Mouse (Mus musculus) layer of hippocampus, adult 9-10 months (tissue): Measurements from ENCODE around the gene 2210017I01Rik.
A peak's percentile ranks its signal among the peaks of the same experiment; 100 is the strongest.

ENCODE experiments used
- DNase-seq: peaks from one replicate; pipeline ENCODE4 v3.0.0; 2022; ENCODE audit warnings: low spot score

2210017I01Rik gene

DNA sequence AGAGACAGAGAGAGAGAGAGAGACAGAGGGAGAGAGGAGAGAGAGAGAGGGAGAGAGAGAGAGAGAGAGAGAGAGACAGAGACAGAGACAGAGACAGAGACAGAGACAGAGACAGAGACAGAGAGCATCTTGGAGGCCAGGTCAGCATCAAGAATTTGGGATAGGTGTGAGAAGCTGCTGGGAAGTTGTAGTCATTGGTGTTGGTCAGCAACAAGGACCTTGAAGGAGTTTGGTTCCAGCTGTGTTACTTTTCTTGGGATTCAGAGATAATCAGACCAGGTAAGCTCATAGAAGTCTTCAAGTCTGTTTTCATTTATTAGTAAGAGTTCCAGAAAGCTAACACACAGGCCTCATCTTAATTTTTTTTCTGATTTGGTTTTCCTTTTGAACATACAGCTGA is at the start of gene 2210017I01Rik:
2210017I01Rik (minus strand) TSS at position 101 of the 400 bp plus-strand sequence.
- DNase-seq: no peak

- DNase-seq: no peak
These were observed 49.5 kb upstream of the 2210017I01Rik start, which contains the start of gene Lce1b for GRCm38 (mm10) chr3:92656826-92657225. TSS of gene Lce1b (minus strand) at chr3:92656926.

GRCm38 (mm10) chr3:92648207-92648606 is 40.9 kb upstream of the 2210017I01Rik start, which contains the start of gene Lce1a1:
TSS of gene Lce1a1 (minus strand) at chr3:92648307.
- no peak for DNase-seq

DNA sequence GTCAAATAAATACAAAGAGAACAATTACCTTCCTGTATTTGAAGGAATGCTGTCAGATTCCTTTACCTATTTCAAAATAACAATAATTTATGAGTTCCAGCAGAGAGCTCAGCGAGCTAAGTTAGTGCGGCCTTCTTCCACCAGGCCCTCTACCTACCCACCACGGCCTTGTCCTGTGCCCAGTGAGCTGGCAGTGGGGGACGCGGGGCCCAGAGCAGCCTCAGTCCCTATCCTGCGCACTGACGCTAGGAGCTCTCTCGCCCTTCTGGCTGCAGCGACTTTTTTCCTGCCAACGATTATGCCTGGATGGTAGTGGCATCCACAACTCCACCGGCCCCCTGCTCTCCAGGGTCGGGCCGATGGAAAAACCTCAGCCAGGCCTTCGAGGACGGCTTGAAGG is 32.6 kb upstream of the 2210017I01Rik start:
- no peak for DNase-seq

GRCm38 (mm10) chr3:92638653-92638991 is 31.3 kb upstream of the 2210017I01Rik start:
- DNase-seq: no peak

GRCm38 (mm10) chr3:92637745-92638652 is 30.7 kb upstream of the 2210017I01Rik start:
- no peak for DNase-seq

DNA sequence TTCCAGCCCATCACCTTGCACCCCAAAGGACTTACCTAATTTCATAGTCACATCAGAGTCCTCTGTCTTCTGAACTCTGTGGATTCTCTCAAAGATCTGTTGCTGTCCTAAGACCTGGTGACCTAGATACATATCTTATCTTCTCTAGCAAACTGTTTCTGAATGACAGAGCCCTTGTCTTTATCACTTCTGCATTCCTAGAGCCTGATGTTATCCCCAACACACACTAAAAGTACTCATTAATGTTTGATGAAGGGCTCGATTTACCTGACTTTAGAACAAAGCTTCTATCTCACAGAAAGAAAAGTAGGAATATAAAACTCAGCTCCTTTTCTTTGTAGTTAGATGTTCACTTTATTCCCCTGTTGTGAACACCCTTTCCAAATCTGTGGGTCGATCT is 14.3 kb upstream of the 2210017I01Rik start, which contains the start of gene Lce6a:
Lce6a (minus strand) TSS at position 101 of the 400 bp plus-strand sequence.
- no peak for DNase-seq

- DNase-seq: no peak
These were observed 2.5 kb upstream of the 2210017I01Rik start for GRCm38 (mm10) chr3:92609804-92610203.

- peak; percentile 3 for DNase-seq
These were observed 5.1 kb downstream of the 2210017I01Rik start for GRCm38 (mm10) chr3:92602169-92602568.

GRCm38 (mm10) chr3:92600456-92600855 is 6.8 kb downstream of the 2210017I01Rik start:
- no peak for DNase-seq

GRCm38 (mm10) chr3:92599973-92600372 is 7.3 kb downstream of the 2210017I01Rik start:
- DNase-seq: no peak

DNA sequence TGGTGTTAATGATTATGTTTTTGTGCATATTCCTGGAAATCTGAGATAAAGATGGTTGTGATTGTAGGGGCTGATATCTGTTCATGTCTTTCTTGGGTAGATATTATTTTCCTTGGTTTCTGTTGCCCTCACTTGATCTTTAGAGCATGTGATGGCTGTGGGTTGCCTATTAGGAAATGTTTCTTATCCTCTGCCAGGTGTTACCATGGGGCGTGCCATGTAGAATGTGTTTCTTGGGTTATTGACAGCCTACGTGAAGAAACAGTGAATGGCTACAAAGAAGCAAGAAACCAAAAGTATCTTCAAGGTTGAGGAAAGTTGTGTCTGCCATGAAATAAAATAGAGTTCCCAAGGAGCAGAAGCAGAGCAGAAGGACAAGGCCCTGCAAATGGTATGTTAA is 8.9 kb downstream of the 2210017I01Rik start:
- DNase-seq: no peak

DNA sequence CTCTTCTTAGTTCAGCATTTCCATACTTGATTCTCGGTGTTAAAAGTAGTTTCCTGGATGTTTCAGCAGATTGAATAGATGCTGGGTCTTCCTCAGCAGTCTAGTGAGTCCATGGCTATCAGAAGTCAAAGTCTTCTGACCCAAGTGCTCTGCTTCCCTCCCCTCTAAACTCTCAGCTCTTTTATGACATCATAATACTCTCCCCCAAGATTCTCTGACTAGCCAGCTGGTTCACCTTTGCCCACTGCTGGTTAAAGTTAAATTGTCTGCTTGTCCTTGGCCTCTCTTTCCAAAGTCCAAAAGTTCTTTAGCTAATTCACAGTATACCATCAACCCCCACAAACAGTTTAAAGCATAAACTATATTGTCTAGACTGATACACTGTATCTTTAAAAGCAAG is 18.4 kb downstream of the 2210017I01Rik start, which contains the start of gene Smcp:
Smcp (minus strand) TSS at position 140 of the 400 bp plus-strand sequence.
- DNase-seq: no peak

DNA sequence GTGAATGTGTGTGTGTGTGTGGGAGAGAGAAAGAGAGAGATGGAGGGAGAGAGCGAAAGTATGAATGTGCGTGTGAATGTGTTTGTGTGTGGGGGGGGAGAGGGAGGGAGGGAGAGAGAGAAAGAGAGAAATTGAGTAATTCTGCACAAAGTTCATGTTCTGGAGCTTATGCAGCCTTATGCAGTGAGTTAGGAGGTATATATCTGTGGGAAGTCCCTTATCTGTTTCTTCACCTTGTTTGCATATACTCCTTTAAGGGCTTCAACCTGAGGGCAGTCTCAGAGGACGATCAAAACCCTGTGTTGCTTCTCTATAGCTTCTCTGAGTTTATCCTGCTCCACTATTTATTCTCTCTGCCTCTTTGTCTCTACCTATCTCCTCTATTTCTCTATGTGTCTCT is 20.1 kb downstream of the 2210017I01Rik start:
- DNase-seq: no peak

GRCm38 (mm10) chr3:92585055-92585454 is 22.2 kb downstream of the 2210017I01Rik start:
- no peak for DNase-seq

- no peak for DNase-seq
These were observed 24.0 kb downstream of the 2210017I01Rik start for GRCm38 (mm10) chr3:92583164-92583826.

DNA sequence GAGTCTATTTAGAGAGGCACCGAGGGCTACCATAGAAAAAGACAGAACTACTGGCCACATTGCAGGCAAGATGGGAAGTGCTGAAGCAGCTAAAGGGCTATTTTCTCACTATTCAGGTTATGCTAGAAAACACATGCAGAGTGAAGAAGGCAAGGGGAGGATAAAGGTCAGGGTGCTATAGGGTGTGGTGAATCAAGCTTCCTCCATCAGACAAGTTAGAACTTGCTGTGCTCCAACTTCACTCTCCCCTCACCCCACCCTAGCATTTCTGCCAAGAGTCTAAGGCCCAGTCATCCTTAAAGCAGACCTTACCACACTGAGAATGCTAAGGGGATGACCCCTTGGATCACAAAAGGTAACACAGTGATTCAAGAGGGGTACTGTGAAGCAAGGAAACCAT is 27.8 kb downstream of the 2210017I01Rik start:
- no peak for DNase-seq

DNA sequence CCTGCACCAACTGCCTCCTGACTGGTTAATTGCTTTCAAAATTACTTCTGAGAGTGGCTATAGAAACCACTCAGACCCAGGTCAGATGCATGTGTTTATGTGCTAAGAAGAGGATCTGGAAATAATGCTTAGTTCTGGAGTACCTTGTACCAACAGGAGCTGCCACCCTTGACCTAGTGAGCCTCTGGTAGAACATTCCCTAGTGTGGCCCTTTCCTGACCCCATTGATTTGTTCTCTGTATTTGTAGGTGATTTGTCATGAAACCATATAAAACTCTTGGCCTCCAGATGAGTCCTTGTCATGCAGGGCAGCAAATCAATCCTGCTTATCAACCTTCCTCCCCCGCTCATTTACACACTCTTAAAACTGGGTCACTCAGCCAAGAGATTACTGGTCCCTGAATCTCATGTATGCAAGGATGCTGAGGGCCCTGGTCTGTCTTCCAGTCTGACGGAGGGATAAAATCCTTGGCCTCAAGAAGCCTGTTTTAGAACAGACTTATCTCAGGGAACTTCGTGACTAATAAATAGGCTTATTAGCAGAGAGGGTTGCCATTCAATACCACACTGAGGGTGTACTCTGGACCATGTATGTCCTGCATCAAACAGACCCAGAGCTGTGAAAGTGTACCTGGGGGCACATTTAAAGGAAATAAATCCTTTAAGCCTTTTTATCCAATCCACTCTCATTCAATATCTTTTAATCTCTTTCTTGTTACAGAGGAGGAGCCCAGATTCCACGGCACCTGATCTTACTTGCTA is 28.5 kb downstream of the 2210017I01Rik start:
- DNase-seq: no peak

DNA sequence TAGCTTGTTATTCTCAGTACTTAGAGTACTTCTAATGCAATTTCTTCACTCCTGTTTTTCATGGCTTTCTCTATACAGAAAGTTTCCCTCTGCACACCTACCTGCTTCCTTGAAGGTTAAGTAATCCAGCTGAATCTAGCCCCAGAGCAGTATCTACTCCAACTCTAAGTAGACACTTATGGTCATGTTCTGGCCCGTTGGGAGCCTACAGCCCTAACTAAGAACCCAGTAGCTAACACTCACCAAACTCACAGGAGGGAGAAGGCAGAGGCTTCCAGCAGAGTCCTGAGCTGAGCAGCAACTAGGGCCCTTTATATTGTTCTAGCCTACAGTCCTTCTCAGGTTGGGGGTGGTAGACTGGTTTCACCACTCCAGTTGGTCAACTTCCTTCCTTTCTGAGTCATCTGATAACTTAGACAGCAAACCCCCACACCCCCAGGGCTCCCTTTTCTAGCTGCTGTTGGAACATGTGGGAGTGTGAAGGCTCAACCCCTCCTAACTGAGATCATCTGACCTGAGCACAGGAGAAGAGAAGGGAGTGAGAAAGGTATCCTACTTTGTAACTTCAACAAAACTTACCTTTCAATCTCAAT is 33.7 kb downstream of the 2210017I01Rik start, which contains the start of gene Ivl:
Ivl (minus strand) TSS at position 287 of the 593 bp plus-strand sequence.
- DNase-seq: no peak

DNA sequence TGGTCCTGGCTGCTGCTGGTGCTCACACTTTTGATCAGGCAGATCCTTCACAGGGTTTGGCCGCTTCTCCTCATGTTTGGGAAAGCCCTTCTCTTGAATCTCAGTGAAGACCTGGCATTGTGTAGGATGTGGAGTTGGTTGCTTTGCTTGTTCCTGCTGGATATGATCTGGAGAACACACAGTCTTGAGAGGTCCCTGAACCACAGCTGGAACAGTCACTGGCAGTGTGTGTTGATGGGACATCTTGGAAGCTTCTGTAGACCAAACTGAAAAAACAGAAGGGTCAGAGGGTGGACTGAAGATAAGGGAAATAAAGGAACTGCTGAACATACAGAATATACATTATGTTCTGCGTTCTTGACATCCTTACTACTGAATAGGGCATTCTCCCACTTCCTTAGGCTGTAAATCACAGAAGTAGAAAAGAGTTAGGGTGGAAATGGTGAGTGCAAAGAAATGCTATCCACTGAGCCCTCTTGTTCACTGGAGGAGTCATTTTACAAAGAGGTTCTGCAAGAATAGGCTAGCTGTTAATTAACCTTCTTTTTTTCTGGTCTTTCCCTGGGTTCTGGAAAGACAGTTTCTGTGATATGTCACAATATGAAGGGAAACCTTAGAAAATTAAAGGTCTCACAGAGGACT is 34.7 kb downstream of the 2210017I01Rik start:
- DNase-seq: no peak

DNA sequence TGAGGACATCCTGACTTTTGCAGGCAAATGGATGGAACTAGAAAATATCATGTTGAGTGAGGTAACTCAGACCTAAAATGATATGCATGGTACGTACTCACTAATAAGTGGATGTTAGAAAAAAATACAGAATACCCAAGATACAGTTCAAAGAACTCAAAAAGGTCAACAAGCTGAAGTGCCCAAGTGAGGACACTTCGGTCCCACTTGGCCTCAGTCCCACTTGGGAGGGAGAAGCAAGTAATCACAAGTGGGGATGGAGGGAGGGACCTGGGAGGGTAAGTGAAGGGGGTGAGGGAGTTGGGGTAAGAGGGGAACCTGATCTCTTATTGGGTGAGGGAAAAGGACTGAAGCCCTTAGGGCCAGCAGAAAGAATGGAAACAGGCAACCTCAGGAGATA is 38.5 kb downstream of the 2210017I01Rik start:
- no peak for DNase-seq
